Mouse (Mus musculus): ENCODE data around the gene Slc25a23. TPM values are rescaled to one million over a fixed set of nuclear protein-coding genes. Genes with fewer than 3 reads are reported as not detected.

Slc25a23 gene
- polyA plus RNA-seq, 1 experiment from 2014 or later: 43.7 TPM

- Histone ChIP-seq H3K27me3 (replicated peaks) (peaks cover 14% of the 10 kb centered on the region), H3K36me3 (no peaks in the 10 kb centered on the region), H3K27ac (replicated peaks) (no peak overlapping the region), H3K9ac (replicated peaks) (no peak overlapping the region), H3K4me1 (no peaks in the 10 kb centered on the region), H3K4me3 (replicated peaks) (no peak overlapping the region), H3K9me3 (replicated peaks) (no peaks in the 10 kb centered on the region), H3K4me2 (no peak overlapping the region)
- ATAC-seq (ENCODE audit: low FRiP score): no peak
- WGBS: 42% methylated on average over 8 of the region's 8 CpGs
Observed at GRCm38 (mm10) chr17:57038978-57039377, 20.7 kb downstream of the Slc25a23 start.

GRCm38 (mm10) chr17:57032854-57033253 is 26.8 kb downstream of the Slc25a23 start:
- no peak for ATAC-seq (ENCODE audit: low FRiP score)
- Histone ChIP-seq H3K9ac (replicated peaks) (0 out of 2 replicates have a peak overlapping the region, but pooled peaks have one; percentile 52), H3K9me3 (replicated peaks) (no peaks in the 10 kb centered on the region), H3K27ac (replicated peaks) (peak overlapping the region; percentile 86; the same call in 1 of the 2 replicates), H3K36me3 (peaks cover 4% of the 10 kb centered on the region), H3K4me3 (replicated peaks) (no peak overlapping the region), H3K4me2 (peak overlapping the region; percentile 76), H3K4me1 (peaks cover 28% of the 10 kb centered on the region), H3K27me3 (replicated peaks) (no peaks in the 10 kb centered on the region)
- 87% methylated on average over 4 of the region's 4 CpGs for whole genome bisulfite sequencing

- Histone ChIP-seq H3K27me3 (replicated peaks) (no peaks in the 10 kb centered on the region), H3K4me3 (replicated peaks) (peak overlapping the region; percentile 64), H3K9me3 (replicated peaks) (no peaks in the 10 kb centered on the region), H3K4me2 (peak overlapping the region; percentile 76), H3K4me1 (peaks cover 28% of the 10 kb centered on the region), H3K27ac (replicated peaks) (peak overlapping the region; percentile 86), H3K36me3 (peaks cover 14% of the 10 kb centered on the region), H3K9ac (replicated peaks) (peak overlapping the region; percentile 52)
- ATAC-seq (ENCODE audit: low FRiP score): peak; percentile 97
- under 1% methylated on average over 38 of the region's 38 CpGs for WGBS
Observed at GRCm38 (mm10) chr17:57031661-57032420, 27.8 kb downstream of the Slc25a23 start.

- Histone ChIP-seq H3K9me3 (replicated peaks) (no peaks in the 10 kb centered on the region), H3K9ac (replicated peaks) (peak within 1 kb of the TSS; percentile 93), H3K4me1 (peaks cover 28% of the 10 kb centered on the region), H3K27me3 (replicated peaks) (no peaks in the 10 kb centered on the region), H3K36me3 (peaks cover 22% of the 10 kb centered on the region), H3K27ac (replicated peaks) (peak within 1 kb of the TSS; percentile 91), H3K4me3 (replicated peaks) (peak within 1 kb of the TSS; percentile 64), H3K4me2 (peak within 1 kb of the TSS; percentile 86)
- peak; percentile 3; the same call in 1 of the 2 replicates for ATAC-seq (ENCODE audit: low FRiP score)
- WGBS: 1% methylated on average over 91 of the region's 99 CpGs
Observed at GRCm38 (mm10) chr17:57030931-57031660, 28.6 kb downstream of the Slc25a23 start, which contains the start of gene Khsrp. Gene Khsrp, minus strand, starts transcription at chr17:57031522.

- Histone ChIP-seq H3K36me3 (peaks cover 36% of the 10 kb centered on the region), H3K9me3 (replicated peaks) (no peaks in the 10 kb centered on the region), H3K27me3 (replicated peaks) (no peaks in the 10 kb centered on the region), H3K4me1 (peaks cover 28% of the 10 kb centered on the region), H3K4me2 (peak overlapping the region; percentile 86), H3K4me3 (replicated peaks) (peak overlapping the region; percentile 64), H3K27ac (replicated peaks) (peak overlapping the region; percentile 91; the same call in 1 of the 2 replicates), H3K9ac (replicated peaks) (peak overlapping the region; percentile 93)
- 38% methylated on average over 8 of the region's 8 CpGs for WGBS
- no peak for ATAC-seq (ENCODE audit: low FRiP score)
Observed at GRCm38 (mm10) chr17:57029691-57030090, 30.0 kb downstream of the Slc25a23 start.

- WGBS: 90% methylated on average over 4 of the region's 4 CpGs
- Histone ChIP-seq H3K4me1 (peaks cover 23% of the 10 kb centered on the region), H3K9ac (replicated peaks) (no peak overlapping the region), H3K9me3 (replicated peaks) (no peaks in the 10 kb centered on the region), H3K27ac (replicated peaks) (no peak overlapping the region), H3K4me3 (replicated peaks) (no peak overlapping the region), H3K4me2 (no peak overlapping the region), H3K36me3 (peaks cover 58% of the 10 kb centered on the region), H3K27me3 (replicated peaks) (no peaks in the 10 kb centered on the region)
- ATAC-seq (ENCODE audit: low FRiP score): no peak
Observed at GRCm38 (mm10) chr17:57027471-57027870, 32.2 kb downstream of the Slc25a23 start.

- no peaks in the 10 kb centered on the region for H3K4me1 ChIP-seq
- H3K9me3 ChIP-seq (replicated peaks): no peaks in the 10 kb centered on the region
- H3K27ac ChIP-seq (replicated peaks): no peak overlapping the region
- H3K36me3 ChIP-seq: peaks cover 64% of the 10 kb centered on the region
- ATAC-seq (ENCODE audit: low FRiP score): no peak
- WGBS: 94% methylated on average over 5 of the region's 5 CpGs
- H3K4me3 ChIP-seq (replicated peaks): no peak overlapping the region
- H3K27me3 ChIP-seq (replicated peaks): no peaks in the 10 kb centered on the region
- no peak overlapping the region for H3K9ac ChIP-seq (replicated peaks)
- no peak overlapping the region for H3K4me2 ChIP-seq
Observed at GRCm38 (mm10) chr17:57020960-57021359, 38.7 kb downstream of the Slc25a23 start.

- 87% methylated on average over 2 of the region's 2 CpGs for WGBS
- H3K27me3 ChIP-seq (replicated peaks): no peaks in the 10 kb centered on the region
- H3K9me3 ChIP-seq (replicated peaks): no peaks in the 10 kb centered on the region
- no peaks in the 10 kb centered on the region for H3K4me1 ChIP-seq
- H3K9ac ChIP-seq (replicated peaks): no peak overlapping the region
- H3K36me3 ChIP-seq: peaks cover 51% of the 10 kb centered on the region
- H3K27ac ChIP-seq (replicated peaks): no peak overlapping the region
- no peak for ATAC-seq (ENCODE audit: low FRiP score)
- H3K4me2 ChIP-seq: no peak overlapping the region
- no peak overlapping the region for H3K4me3 ChIP-seq (replicated peaks)
Observed at GRCm38 (mm10) chr17:57019693-57020092, 40.0 kb downstream of the Slc25a23 start.

- Histone ChIP-seq H3K9ac (replicated peaks) (peak overlapping the region; percentile 84), H3K9me3 (replicated peaks) (no peaks in the 10 kb centered on the region), H3K36me3 (peaks cover 20% of the 10 kb centered on the region), H3K27ac (replicated peaks) (peak overlapping the region; percentile 98), H3K27me3 (replicated peaks) (no peaks in the 10 kb centered on the region; the same call in 1 of the 2 replicates), H3K4me1 (peaks cover 26% of the 10 kb centered on the region), H3K4me2 (peak overlapping the region; percentile 88), H3K4me3 (replicated peaks) (peak overlapping the region; percentile 83)
- WGBS: 76% methylated on average over 13 of the region's 13 CpGs
- peak; percentile 1; the same call in 1 of the 2 replicates for ATAC-seq (ENCODE audit: low FRiP score)
Observed at GRCm38 (mm10) chr17:57012245-57012795, 47.3 kb downstream of the Slc25a23 start.

- peak within 1 kb of the TSS; percentile 83 for H3K4me3 ChIP-seq (replicated peaks)
- peaks cover 26% of the 10 kb centered on the region for H3K4me1 ChIP-seq
- H3K4me2 ChIP-seq: peak within 1 kb of the TSS; percentile 90
- H3K9ac ChIP-seq (replicated peaks): peak within 1 kb of the TSS; percentile 84
- peak; percentile 94 for ATAC-seq (ENCODE audit: low FRiP score)
- peak within 1 kb of the TSS; percentile 98 for H3K27ac ChIP-seq (replicated peaks)
- H3K27me3 ChIP-seq (replicated peaks): no peaks in the 10 kb centered on the region; the same call in 1 of the 2 replicates
- H3K36me3 ChIP-seq: peaks cover 28% of the 10 kb centered on the region
- H3K9me3 ChIP-seq (replicated peaks): no peaks in the 10 kb centered on the region
- WGBS: under 1% methylated on average over 51 of the region's 51 CpGs
Observed at GRCm38 (mm10) chr17:57011236-57012141, 48.2 kb downstream of the Slc25a23 start, which contains the start of the genes Gtf2f1 and Gm17949. Gene Gtf2f1, minus strand, starts transcription at chr17:57011288. Gene Gm17949, plus strand, starts transcription at chr17:57011469.
